Mouse (Mus musculus) v-Abl transformed pro-B cells (cell line): ENCODE results near the gene BC052040.

Source experiments
- in situ Hi-C, 2 experiments: fragments of 400-800 bp; cut with MboI; formaldehyde crosslinking; loops; one replicate each; pipeline ENCODE4 v1.15.1; 2025; ENCODE audit not compliant: unreplicated experiment in 2 of 2

The BC052040 gene

GRCm38 (mm10) chr2:115742061-115742460 is 160.5 kb downstream of the BC052040 start:
- in situ Hi-C loops: no loop called here

- in situ Hi-C loops: no loop called here
Measured at GRCm38 (mm10) chr2:115747639-115748038, 166.1 kb downstream of the BC052040 start.

- in situ Hi-C loops: no loop called here
Measured at GRCm38 (mm10) chr2:115751177-115751576, 169.7 kb downstream of the BC052040 start.

- in situ Hi-C loops: no loop called here
Measured at GRCm38 (mm10) chr2:115757685-115758084, 176.2 kb downstream of the BC052040 start.

- in situ Hi-C loops: no loop called here
Measured at GRCm38 (mm10) chr2:115758542-115758941, 177.0 kb downstream of the BC052040 start.

- in situ Hi-C loops: no loop called here
Measured at GRCm38 (mm10) chr2:115764595-115765305, 183.2 kb downstream of the BC052040 start.

- in situ Hi-C loops: no loop called here
Measured at GRCm38 (mm10) chr2:115769597-115770305, 188.2 kb downstream of the BC052040 start.

GRCm38 (mm10) chr2:115772709-115773108 is 191.2 kb downstream of the BC052040 start:
- in situ Hi-C loops: no loop called here

- in situ Hi-C loops: no loop called here
Measured at GRCm38 (mm10) chr2:115774153-115774908, 192.8 kb downstream of the BC052040 start.

GRCm38 (mm10) chr2:115775488-115776217 is 194.1 kb downstream of the BC052040 start:
- in situ Hi-C loops: no loop called here

GRCm38 (mm10) chr2:115776924-115777860 is 195.7 kb downstream of the BC052040 start:
- in situ Hi-C loops: no loop called here

- in situ Hi-C loops: no loop called here
Measured at GRCm38 (mm10) chr2:115780546-115781011, 199.1 kb downstream of the BC052040 start.

- in situ Hi-C loops: no loop called here
Measured at GRCm38 (mm10) chr2:115785687-115786086, 204.2 kb downstream of the BC052040 start.

- in situ Hi-C loops: no loop called here
Measured at GRCm38 (mm10) chr2:115798839-115799238, 217.3 kb downstream of the BC052040 start.

- in situ Hi-C loops: no loop called here
Measured at GRCm38 (mm10) chr2:115808376-115808775, 226.9 kb downstream of the BC052040 start.

GRCm38 (mm10) chr2:115813316-115813715 is 231.8 kb downstream of the BC052040 start:
- in situ Hi-C loops: no loop called here

GRCm38 (mm10) chr2:115813721-115814120 is 232.2 kb downstream of the BC052040 start:
- in situ Hi-C loops: no loop called here

GRCm38 (mm10) chr2:115817959-115818358 is 236.4 kb downstream of the BC052040 start:
- in situ Hi-C loops: no loop called here

- in situ Hi-C loops: no loop called here
Measured at GRCm38 (mm10) chr2:115822361-115822760, 240.8 kb downstream of the BC052040 start.
